Mouse (Mus musculus): ENCODE measurements at regions not wholly inside any gene's neighbourhood (a gene's known extent, or its start where the extent isn't known, plus 50 kb on each side); places are given as distances from the start of the nearest gene placed in this dataset.
A peak's percentile ranks its signal among the peaks of the same experiment; 100 is the strongest.

DNA sequence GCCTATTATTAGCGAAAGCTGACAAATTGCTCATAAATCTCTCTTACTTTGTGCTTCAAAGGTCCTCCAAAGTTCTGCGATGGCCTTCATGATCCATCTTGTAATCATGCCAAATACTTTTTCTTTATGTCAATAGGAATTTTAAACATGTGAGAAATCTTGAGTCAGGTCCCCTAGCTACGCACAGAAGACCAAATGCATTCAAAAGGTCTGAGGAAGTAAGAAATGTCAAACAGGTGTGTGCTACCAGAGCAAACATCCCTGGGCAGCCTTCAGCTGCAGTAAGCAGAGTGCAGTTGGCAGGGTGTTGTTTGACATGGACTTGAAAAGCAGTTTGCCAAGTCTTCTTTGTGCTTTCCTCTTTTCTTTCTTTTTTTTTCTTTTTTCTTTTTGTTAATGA is 125.2 kb upstream of the Pkn2 start:
- WGBS, result 95% methylated on average over 3 of the region's 3 CpGs
- Histone ChIP-seq H3K4me3 (no peak overlapping the region), H3K36me3 (no peaks in the 10 kb centered on the region), H3K27ac (no peak overlapping the region), H3K27me3 (ENCODE audit: insufficient read depth, poor library complexity, severe bottlenecking) (no peaks in the 10 kb centered on the region), H3K4me1 (replicated peaks) (no peaks in the 10 kb centered on the region), H3K9me3 (no peaks in the 10 kb centered on the region)
- DNase-seq (ENCODE audit: low spot score), result no peak

GRCm38 (mm10) chr3:143001952-143002351 is 120.1 kb upstream of the Pkn2 start:
- 0 out of 2 replicates have a peak, but pooled peaks cover 2% of the 10 kb centered on the region for H3K4me1 ChIP-seq (replicated peaks)
- DNase-seq (ENCODE audit: low spot score), result no peak
- no peak overlapping the region for H3K27ac ChIP-seq
- 43% methylated on average over 5 of the region's 5 CpGs for WGBS
- no peak overlapping the region for H3K4me3 ChIP-seq
- H3K36me3 ChIP-seq, result no peaks in the 10 kb centered on the region
- H3K27me3 ChIP-seq (ENCODE audit: insufficient read depth, poor library complexity, severe bottlenecking), result no peaks in the 10 kb centered on the region
- no peaks in the 10 kb centered on the region for H3K9me3 ChIP-seq

DNA sequence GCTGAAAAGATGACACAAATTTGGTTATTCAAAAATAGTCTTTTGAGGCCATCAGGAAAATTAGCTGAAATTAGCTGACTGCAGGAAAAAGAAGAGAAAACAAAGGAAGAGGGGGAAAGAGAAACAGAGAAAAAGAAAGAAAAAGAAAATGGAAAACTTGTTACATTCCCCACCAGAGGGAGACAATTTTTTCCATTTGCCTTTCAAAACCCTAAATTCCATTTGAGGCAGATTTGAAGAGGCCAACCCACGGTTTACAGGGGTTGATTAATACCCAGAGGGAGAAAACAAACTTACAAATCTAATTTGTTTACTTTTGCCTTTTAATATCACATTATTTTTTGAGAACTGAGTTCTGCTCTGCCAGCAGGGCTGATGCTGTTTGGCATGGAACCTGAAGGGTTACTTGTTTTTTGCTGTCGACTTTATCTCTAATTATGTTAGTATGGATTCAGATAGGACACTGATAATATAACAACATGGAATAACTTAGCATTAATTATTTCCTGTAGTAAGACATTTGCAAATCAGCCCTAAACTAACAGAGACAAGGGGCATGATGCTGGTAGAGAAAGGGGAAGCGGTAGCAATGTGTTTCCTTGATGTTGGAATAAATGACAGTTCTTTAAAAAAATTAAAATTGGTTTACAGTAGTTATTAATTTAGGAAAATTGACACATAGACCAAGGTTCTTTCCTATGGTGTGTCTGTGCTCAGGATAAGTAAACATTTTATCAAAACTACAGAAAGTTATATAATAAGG is 114.4 kb upstream of the Pkn2 start:
- no peaks in the 10 kb centered on the region for H3K36me3 ChIP-seq
- no peak overlapping the region for H3K27ac ChIP-seq
- H3K27me3 ChIP-seq (ENCODE audit: insufficient read depth, poor library complexity, severe bottlenecking), result no peaks in the 10 kb centered on the region
- WGBS, result 64% methylated on average over 3 of the region's 3 CpGs
- no peak overlapping the region for H3K4me3 ChIP-seq
- H3K9me3 ChIP-seq, result no peaks in the 10 kb centered on the region
- DNase-seq (ENCODE audit: low spot score), result no peak
- no peaks in the 10 kb centered on the region for H3K4me1 ChIP-seq (replicated peaks)

DNA sequence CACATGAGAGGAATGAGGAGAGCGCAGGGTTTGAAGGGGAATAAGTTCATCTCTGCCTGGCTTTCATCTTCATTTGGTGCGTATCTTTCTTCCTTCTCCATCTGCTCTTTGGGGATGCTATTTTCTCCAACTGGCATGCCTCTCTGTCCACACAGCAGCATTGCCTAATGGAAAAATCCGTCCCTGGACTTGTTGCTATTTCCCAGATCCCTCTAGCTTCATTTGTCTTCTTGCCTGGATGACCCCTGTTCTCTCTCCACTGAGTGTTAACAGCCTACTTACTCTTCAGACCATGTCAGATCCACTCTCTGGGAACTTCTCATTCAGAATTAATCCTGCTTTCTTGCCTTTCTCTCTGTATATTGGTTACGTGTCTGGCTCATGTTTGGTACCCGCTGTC is 102.7 kb upstream of the Pkn2 start:
- Histone ChIP-seq H3K9me3 (no peaks in the 10 kb centered on the region), H3K36me3 (no peaks in the 10 kb centered on the region)
- WGBS, result 93% methylated on average over 5 of the region's 5 CpGs

DNA sequence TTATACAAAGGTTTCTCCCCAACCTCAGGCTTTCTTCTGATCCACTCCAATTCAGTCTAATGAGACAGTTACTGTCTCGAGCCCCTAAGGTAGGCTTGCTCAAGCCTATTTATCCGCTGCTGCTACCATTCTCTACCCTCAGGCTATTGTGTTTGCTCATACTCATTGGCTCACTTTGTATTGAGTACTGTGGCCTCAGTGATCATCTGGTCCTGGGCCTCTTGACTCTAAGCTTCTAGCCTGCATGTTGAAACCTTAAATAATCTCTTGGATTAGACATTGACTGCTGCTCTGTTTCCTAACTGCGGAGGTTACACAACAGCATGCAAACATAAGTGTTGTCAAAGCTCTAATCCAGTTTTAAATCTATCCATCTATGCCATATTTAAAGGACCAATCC is 99.4 kb upstream of the Pkn2 start:
- no peaks in the 10 kb centered on the region for H3K27me3 ChIP-seq (ENCODE audit: insufficient read depth, poor library complexity, severe bottlenecking)
- WGBS, result 79% methylated on average over 3 of the region's 3 CpGs
- no peaks in the 10 kb centered on the region for H3K9me3 ChIP-seq
- no peak overlapping the region for H3K27ac ChIP-seq
- no peak overlapping the region for H3K4me3 ChIP-seq
- H3K4me1 ChIP-seq (replicated peaks), result peaks cover 4% of the 10 kb centered on the region; the same call in 1 of the 2 replicates
- DNase-seq (ENCODE audit: low spot score), result no peak
- no peaks in the 10 kb centered on the region for H3K36me3 ChIP-seq

More for the DNA sequence above, 102.7 kb upstream of the Pkn2 start:
- no peak overlapping the region for H3K4me3 ChIP-seq
- no peaks in the 10 kb centered on the region for H3K4me1 ChIP-seq (replicated peaks)
- no peak overlapping the region for H3K27ac ChIP-seq
- no peaks in the 10 kb centered on the region for H3K27me3 ChIP-seq (ENCODE audit: insufficient read depth, poor library complexity, severe bottlenecking)
- DNase-seq (ENCODE audit: low spot score), result no peak

DNA sequence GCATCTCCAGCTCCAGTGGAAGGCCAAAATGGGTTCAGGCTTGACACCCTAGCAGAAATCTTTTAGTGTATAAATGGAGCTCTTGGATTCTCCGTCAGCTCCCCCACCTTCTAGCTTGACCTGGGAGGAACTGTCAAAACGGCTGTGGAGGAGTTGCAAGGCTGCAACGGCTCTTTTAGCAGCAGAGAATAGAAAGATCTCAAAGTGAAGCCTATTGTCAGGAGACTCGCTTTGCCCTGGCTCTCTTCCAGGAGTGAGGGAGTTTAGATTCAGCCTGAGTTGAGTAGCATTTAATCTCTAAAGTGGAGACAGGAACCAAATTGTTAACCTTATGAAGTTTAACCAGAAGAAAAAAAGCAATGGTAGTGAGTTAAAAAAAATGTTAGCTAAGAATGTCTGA is 97.4 kb upstream of the Pkn2 start:
- Histone ChIP-seq H3K36me3 (no peaks in the 10 kb centered on the region), H3K27me3 (ENCODE audit: insufficient read depth, poor library complexity, severe bottlenecking) (no peaks in the 10 kb centered on the region), H3K27ac (no peak overlapping the region), H3K4me3 (no peak overlapping the region), H3K9me3 (no peaks in the 10 kb centered on the region), H3K4me1 (replicated peaks) (peaks cover 4% of the 10 kb centered on the region; the same call in 1 of the 2 replicates)
- 29% methylated on average over 4 of the region's 4 CpGs for WGBS
- no peak for DNase-seq (ENCODE audit: low spot score)

GRCm38 (mm10) chr3:142976519-142977394 is 95.0 kb upstream of the Pkn2 start:
- DNase-seq (ENCODE audit: low spot score), result no peak
- peaks cover 4% of the 10 kb centered on the region; the same call in 1 of the 2 replicates for H3K4me1 ChIP-seq (replicated peaks)
- H3K4me3 ChIP-seq, result no peak overlapping the region
- no peaks in the 10 kb centered on the region for H3K9me3 ChIP-seq
- H3K27ac ChIP-seq, result no peak overlapping the region
- WGBS, result 81% methylated on average over 7 of the region's 7 CpGs
- H3K27me3 ChIP-seq (ENCODE audit: insufficient read depth, poor library complexity, severe bottlenecking), result no peaks in the 10 kb centered on the region
- H3K36me3 ChIP-seq, result no peaks in the 10 kb centered on the region

- 93% methylated on average over 8 of the region's 8 CpGs for WGBS
- Histone ChIP-seq H3K27me3 (ENCODE audit: insufficient read depth, poor library complexity, severe bottlenecking) (no peaks in the 10 kb centered on the region), H3K27ac (no peak overlapping the region), H3K4me3 (no peak overlapping the region), H3K9me3 (no peaks in the 10 kb centered on the region), H3K4me1 (replicated peaks) (peaks cover 4% of the 10 kb centered on the region; the same call in 1 of the 2 replicates), H3K36me3 (no peaks in the 10 kb centered on the region)
- DNase-seq (ENCODE audit: low spot score), result no peak
Measured at GRCm38 (mm10) chr3:142975606-142976005, 93.8 kb upstream of the Pkn2 start.

DNA sequence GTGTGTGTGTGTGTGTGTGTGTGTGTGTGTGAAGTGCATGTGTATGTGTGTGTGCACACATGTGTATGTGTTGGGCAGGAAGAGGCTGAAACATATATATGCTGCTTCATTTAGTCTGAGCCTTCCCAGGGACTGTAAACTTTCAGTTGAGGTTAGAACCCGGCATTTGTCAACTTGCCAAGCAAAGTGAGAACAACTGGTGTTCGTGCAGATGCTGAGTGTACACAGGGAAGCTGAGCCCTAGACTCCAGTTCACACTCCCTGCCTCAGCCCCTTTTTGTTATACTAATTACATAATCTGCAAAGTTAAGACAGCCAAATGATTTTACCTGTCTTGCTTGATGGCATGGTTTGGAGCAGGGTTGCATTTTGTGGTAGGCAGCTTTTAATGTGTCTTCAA is 87.7 kb upstream of the Pkn2 start:
- whole genome bisulfite sequencing, result 97% methylated on average over 2 of the region's 2 CpGs

DNA sequence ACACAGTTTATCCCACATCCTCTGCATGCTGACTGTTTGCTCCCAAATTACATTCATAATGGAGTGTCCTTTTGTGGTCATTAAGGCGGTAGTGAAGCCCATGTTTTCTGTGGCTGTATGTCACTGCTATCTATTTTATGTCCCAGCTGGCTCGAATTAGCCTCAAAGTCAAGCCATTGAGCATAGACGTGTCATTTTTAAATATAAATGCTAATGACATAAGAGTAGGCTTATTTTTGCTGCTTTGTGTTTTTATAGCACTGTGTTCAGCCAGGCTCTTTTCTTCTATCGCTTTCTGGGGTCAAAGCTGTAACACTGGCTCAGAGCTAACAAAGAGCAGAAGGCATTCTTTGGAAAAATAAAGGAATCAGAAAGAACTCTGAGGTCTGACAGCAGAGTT is 83.8 kb upstream of the Pkn2 start:
- Histone ChIP-seq H3K4me1 (replicated peaks) (peaks cover 7% of the 10 kb centered on the region), H3K9me3 (no peaks in the 10 kb centered on the region), H3K4me3 (no peak overlapping the region), H3K36me3 (no peaks in the 10 kb centered on the region), H3K27ac (no peak overlapping the region; the same call in 1 of the 2 replicates), H3K27me3 (ENCODE audit: insufficient read depth, poor library complexity, severe bottlenecking) (no peaks in the 10 kb centered on the region)
- no peak for DNase-seq (ENCODE audit: low spot score)
- WGBS, result 63% methylated on average over 4 of the region's 4 CpGs

More for the DNA sequence above, 87.7 kb upstream of the Pkn2 start:
- no peaks in the 10 kb centered on the region for H3K36me3 ChIP-seq
- H3K27me3 ChIP-seq (ENCODE audit: insufficient read depth, poor library complexity, severe bottlenecking), result no peaks in the 10 kb centered on the region
- DNase-seq (ENCODE audit: low spot score), result no peak
- no peaks in the 10 kb centered on the region for H3K9me3 ChIP-seq
- no peak overlapping the region for H3K4me3 ChIP-seq
- H3K4me1 ChIP-seq (replicated peaks), result peaks cover 7% of the 10 kb centered on the region
- no peak overlapping the region for H3K27ac ChIP-seq

GRCm38 (mm10) chr3:142963818-142964372 is 82.1 kb upstream of the Pkn2 start:
- Histone ChIP-seq H3K36me3 (no peaks in the 10 kb centered on the region), H3K9me3 (no peaks in the 10 kb centered on the region), H3K27ac (no peak overlapping the region), H3K27me3 (ENCODE audit: insufficient read depth, poor library complexity, severe bottlenecking) (no peaks in the 10 kb centered on the region), H3K4me3 (no peak overlapping the region), H3K4me1 (replicated peaks) (peaks cover 5% of the 10 kb centered on the region)
- WGBS, result 88% methylated on average over 4 of the region's 4 CpGs
- DNase-seq (ENCODE audit: low spot score), result no peak

- no peaks in the 10 kb centered on the region for H3K4me1 ChIP-seq (replicated peaks)
- no peak for DNase-seq (ENCODE audit: low spot score)
- WGBS, result 63% methylated on average over 8 of the region's 8 CpGs
- H3K27me3 ChIP-seq (ENCODE audit: insufficient read depth, poor library complexity, severe bottlenecking), result no peaks in the 10 kb centered on the region
- H3K4me3 ChIP-seq, result no peak overlapping the region
- no peaks in the 10 kb centered on the region for H3K36me3 ChIP-seq
- no peaks in the 10 kb centered on the region for H3K9me3 ChIP-seq
- H3K27ac ChIP-seq, result no peak overlapping the region
Measured at GRCm38 (mm10) chr3:142957768-142958167, 76.0 kb upstream of the Pkn2 start.

GRCm38 (mm10) chr3:142948771-142949170 is 67.0 kb upstream of the Pkn2 start:
- no peaks in the 10 kb centered on the region for H3K9me3 ChIP-seq
- no peaks in the 10 kb centered on the region for H3K36me3 ChIP-seq
- no peaks in the 10 kb centered on the region for H3K4me1 ChIP-seq (replicated peaks)
- H3K27ac ChIP-seq, result no peak overlapping the region
- 36% methylated on average over 7 of the region's 7 CpGs for WGBS
- DNase-seq (ENCODE audit: low spot score), result peak; percentile 68
- H3K27me3 ChIP-seq (ENCODE audit: insufficient read depth, poor library complexity, severe bottlenecking), result no peaks in the 10 kb centered on the region
- H3K4me3 ChIP-seq, result no peak overlapping the region

Data from hindbrain, embryonic 10.5 days (tissue).